Mouse (Mus musculus): ENCODE results near the gene Dhx16. TPM values are rescaled to one million over a fixed set of nuclear protein-coding genes. Genes with fewer than 3 reads are reported as not detected.

Dhx16 gene
- polyA plus RNA-seq, 1 experiment: 89.0 TPM

DNA sequence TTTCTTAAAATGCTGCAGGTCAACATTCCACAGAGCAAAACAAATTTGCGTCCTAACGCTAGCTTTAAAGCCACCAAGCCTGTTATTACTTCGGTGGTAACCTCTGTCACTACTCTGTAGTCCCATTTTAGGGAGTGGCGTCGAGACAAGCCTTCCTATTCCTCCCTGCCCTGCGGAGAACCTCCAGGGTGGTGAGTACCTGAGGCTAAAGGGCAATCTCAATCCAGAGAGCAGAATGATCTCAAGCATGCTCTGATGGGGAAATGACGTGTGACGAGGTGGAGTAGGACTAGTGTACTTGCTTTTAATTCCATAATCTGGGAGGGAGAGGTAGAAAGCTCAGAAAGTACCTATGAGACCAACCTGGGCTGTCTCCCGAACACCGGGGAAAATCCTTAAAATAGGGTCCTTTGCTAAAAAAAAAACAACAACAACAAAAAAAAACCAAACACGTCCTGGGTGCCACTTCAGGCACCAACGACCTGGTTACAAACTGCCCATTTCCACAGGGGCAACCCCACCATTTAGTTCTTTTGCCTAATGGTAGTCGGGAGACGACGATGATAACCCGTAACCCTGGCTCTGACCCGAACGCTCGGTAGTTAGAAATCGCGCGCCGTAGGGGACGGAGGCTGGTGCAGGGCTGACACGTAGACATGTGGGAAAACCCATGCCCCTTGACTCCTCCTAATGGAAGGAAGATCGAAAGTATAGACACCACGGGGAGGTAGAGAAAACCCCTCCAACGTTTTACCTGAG lies 36.1 kb downstream of the Dhx16 start:
- Histone ChIP-seq H3K27me3 (ENCODE audit: control insufficient read depth, insufficient read depth, low read length) (no peaks in the 10 kb centered on the region), H3K4me1 (ENCODE audit: control insufficient read depth, insufficient read depth, low read length) (peaks cover 2% of the 10 kb centered on the region; the same call in 1 of the 2 replicates), H3K36me3 (ENCODE audit: control insufficient read depth, insufficient read depth, low read length) (peaks cover 5% of the 10 kb centered on the region), H3K4me3 (ENCODE audit: control insufficient read depth, low read depth, low read length) (peak overlapping the region; percentile 96), H3K27ac (ENCODE audit: control insufficient read depth, insufficient read depth, low read depth, low read length) (peak overlapping the region; percentile 94)
- TF ChIP-seq CTCF (IDR thresholded peaks at IDR 0.05; ENCODE audit: control insufficient read depth, insufficient read depth, insufficient replicate concordance, low read depth, low read length) (no peak), POLR2A (IDR thresholded peaks at IDR 0.05; ENCODE audit: control insufficient read depth, low read depth, low read length) (no peak)

DNA sequence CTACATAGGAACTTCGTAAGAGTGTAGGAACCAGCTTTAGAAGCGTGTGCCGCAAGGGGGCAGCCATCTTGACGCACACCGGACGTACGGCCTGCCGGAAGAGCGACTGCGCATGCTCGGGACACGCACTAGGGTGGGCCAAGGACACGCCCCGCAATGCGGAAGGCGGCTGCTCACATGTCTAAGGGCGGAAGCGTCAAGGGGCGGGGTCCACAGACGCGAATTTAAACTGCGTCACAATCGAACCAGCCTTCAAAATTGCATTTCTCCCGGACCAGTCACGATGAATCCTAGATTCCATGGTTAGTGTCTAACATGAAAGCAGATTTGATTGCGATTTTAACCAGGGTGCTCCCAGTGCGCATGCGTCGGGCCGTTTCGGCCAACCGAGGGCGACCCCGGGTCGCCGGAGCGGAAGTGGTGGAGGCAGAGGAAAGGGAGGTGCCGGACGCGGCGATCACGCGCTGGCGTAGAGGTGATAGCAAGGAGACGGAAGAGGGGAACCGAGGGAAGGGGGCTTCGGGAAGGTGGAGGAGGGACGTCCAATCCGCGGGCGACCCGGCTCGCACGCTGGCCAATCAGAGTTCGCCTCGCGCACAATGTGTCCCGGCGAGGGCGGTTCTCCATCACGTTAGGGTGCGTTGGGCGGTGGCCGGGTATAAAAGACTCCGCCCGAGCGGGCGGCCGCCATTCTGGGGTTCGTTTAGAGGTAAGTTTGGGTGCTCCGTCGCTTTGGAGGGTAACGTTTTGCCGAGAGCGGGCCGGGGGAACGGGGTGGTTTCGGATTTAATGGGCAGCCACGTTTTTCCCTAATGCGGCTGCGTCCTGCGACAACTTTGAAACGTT lies 36.9 kb downstream of the Dhx16 start, which contains the start of the genes Mrps18b and Ppp1r10:
Gene Mrps18b (minus strand): TSS at position 93 of the 846 bp plus-strand sequence.
Gene Ppp1r10 (plus strand): TSS at position 138 of the 846 bp plus-strand sequence.
- H3K36me3 ChIP-seq (ENCODE audit: control insufficient read depth, insufficient read depth, low read length): peaks cover 5% of the 10 kb centered on the region
- peak; percentile 98 for TF ChIP-seq POLR2A (IDR thresholded peaks at IDR 0.05; ENCODE audit: control insufficient read depth, low read depth, low read length)
- TF ChIP-seq CTCF (IDR thresholded peaks at IDR 0.05; ENCODE audit: control insufficient read depth, insufficient read depth, insufficient replicate concordance, low read depth, low read length): peak; percentile 24; the same call in 1 of the 2 replicates
- H3K4me3 ChIP-seq (ENCODE audit: control insufficient read depth, low read depth, low read length): peak within 1 kb of the TSS; percentile 96
- peak within 1 kb of the TSS; percentile 99 for H3K27ac ChIP-seq (ENCODE audit: control insufficient read depth, insufficient read depth, low read depth, low read length)
- H3K4me1 ChIP-seq (ENCODE audit: control insufficient read depth, insufficient read depth, low read length): peaks cover 2% of the 10 kb centered on the region; the same call in 1 of the 2 replicates
- no peaks in the 10 kb centered on the region for H3K27me3 ChIP-seq (ENCODE audit: control insufficient read depth, insufficient read depth, low read length)

DNA sequence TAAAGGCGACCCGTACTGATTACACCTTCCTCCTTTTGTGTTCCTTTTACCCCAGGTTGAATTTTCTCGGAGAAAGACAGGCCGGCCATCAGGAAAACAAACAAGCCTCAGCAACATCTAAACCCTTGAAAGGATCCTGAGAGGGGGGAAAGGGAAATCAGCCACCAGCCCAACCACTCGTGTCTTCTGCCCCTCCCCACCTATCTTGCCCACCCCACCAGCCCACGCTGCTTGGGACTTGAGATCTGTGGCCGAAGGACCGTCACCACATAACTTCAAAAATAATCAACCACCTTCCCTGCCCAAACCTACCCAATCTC lies 37.5 kb downstream of the Dhx16 start:
- H3K4me3 ChIP-seq (ENCODE audit: control insufficient read depth, low read depth, low read length): peak overlapping the region; percentile 96
- H3K27me3 ChIP-seq (ENCODE audit: control insufficient read depth, insufficient read depth, low read length): no peaks in the 10 kb centered on the region
- H3K4me1 ChIP-seq (ENCODE audit: control insufficient read depth, insufficient read depth, low read length): peaks cover 2% of the 10 kb centered on the region; the same call in 1 of the 2 replicates
- peaks cover 5% of the 10 kb centered on the region for H3K36me3 ChIP-seq (ENCODE audit: control insufficient read depth, insufficient read depth, low read length)
- no peak for TF ChIP-seq POLR2A (IDR thresholded peaks at IDR 0.05; ENCODE audit: control insufficient read depth, low read depth, low read length)
- no peak for TF ChIP-seq CTCF (IDR thresholded peaks at IDR 0.05; ENCODE audit: control insufficient read depth, insufficient read depth, insufficient replicate concordance, low read depth, low read length)
- peak overlapping the region; percentile 99 for H3K27ac ChIP-seq (ENCODE audit: control insufficient read depth, insufficient read depth, low read depth, low read length)

DNA sequence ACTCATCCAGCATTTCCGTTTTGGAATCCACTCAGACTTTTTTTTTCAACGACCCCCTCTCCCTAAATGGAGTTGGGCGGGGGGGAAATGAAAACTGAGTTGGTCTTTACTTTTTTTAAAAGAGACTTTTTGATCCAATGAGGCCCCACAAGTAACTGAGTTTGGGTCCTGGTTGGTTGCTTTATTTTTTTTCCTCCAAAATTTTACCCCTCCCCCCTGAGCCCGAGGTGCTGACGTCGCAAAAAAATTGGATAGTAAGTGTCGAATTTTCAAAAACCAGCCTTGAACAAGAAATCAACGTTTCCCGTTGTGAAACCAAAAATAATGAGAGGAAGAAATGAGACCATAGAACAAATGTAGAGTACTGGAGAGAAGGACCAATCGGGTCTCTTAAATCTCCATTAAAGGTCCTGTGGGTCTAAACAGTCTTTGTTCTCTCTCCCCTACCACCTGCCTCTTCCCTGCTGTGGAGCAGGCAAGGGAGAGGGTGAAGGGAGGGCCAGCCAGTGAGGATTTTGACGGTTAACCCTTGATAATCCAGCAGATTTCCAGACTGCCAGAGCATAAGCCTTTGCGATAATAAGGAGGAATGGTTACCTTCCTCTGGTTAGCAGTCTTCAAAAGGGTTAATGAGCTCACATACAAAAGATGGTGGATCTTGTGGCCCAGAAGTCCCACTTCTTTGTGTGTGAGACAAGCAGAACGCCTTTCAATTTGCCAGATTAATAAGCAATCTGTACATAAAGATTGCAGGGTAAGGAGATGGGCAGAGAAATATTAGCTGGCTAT lies 38.0 kb downstream of the Dhx16 start:
- peaks cover 2% of the 10 kb centered on the region; the same call in 1 of the 2 replicates for H3K4me1 ChIP-seq (ENCODE audit: control insufficient read depth, insufficient read depth, low read length)
- H3K27ac ChIP-seq (ENCODE audit: control insufficient read depth, insufficient read depth, low read depth, low read length): peak overlapping the region; percentile 99
- H3K27me3 ChIP-seq (ENCODE audit: control insufficient read depth, insufficient read depth, low read length): no peaks in the 10 kb centered on the region
- peaks cover 5% of the 10 kb centered on the region for H3K36me3 ChIP-seq (ENCODE audit: control insufficient read depth, insufficient read depth, low read length)
- peak overlapping the region; percentile 96 for H3K4me3 ChIP-seq (ENCODE audit: control insufficient read depth, low read depth, low read length)
- TF ChIP-seq POLR2A (IDR thresholded peaks at IDR 0.05; ENCODE audit: control insufficient read depth, low read depth, low read length) (peak; percentile 49; the same call in 1 of the 2 replicates), CTCF (IDR thresholded peaks at IDR 0.05; ENCODE audit: control insufficient read depth, insufficient read depth, insufficient replicate concordance, low read depth, low read length) (no peak)

DNA sequence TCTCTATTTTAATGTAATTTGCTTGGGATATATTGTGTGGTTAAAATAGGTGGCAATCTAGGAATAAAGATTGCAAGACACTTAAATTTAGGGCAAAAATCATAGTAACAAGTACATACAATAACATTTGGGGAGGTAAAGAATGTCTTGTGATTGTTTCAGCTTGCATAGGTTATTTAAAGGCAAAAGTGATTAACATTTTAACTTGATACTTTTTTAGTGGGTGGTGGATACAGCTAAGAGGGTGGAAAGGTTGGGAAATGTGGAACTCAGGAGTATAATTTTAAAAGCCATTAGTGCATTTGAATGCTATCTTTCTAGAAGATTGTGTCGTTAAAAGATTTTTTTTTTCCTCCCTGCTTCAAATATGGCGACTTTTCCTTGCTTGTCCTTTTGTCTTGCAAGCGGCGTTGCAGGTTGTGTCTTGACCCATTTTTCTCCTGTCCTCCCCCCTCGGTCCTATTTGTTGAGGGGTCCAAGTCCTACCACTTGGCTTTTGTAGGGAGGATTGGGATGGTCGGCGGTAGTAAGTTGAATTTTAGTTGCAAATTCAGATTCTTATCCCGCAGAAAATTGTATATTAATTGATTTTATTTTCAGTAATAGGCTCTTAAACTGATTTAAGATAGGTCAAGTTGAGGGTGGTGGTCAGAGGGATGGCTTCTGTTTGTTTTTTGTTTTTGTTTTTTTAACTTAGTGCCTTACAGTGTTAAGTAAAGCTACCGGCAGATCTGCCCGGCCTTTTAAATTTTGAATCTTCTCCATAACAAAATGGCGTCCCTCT lies 38.8 kb downstream of the Dhx16 start:
- H3K36me3 ChIP-seq (ENCODE audit: control insufficient read depth, insufficient read depth, low read length): peaks cover 5% of the 10 kb centered on the region
- peak overlapping the region; percentile 87 for H3K27ac ChIP-seq (ENCODE audit: control insufficient read depth, insufficient read depth, low read depth, low read length)
- peaks cover 2% of the 10 kb centered on the region; the same call in 1 of the 2 replicates for H3K4me1 ChIP-seq (ENCODE audit: control insufficient read depth, insufficient read depth, low read length)
- TF ChIP-seq POLR2A (IDR thresholded peaks at IDR 0.05; ENCODE audit: control insufficient read depth, low read depth, low read length) (no peak), CTCF (IDR thresholded peaks at IDR 0.05; ENCODE audit: control insufficient read depth, insufficient read depth, insufficient replicate concordance, low read depth, low read length) (no peak)
- H3K27me3 ChIP-seq (ENCODE audit: control insufficient read depth, insufficient read depth, low read length): no peaks in the 10 kb centered on the region
- peak overlapping the region; percentile 85 for H3K4me3 ChIP-seq (ENCODE audit: control insufficient read depth, low read depth, low read length)

DNA sequence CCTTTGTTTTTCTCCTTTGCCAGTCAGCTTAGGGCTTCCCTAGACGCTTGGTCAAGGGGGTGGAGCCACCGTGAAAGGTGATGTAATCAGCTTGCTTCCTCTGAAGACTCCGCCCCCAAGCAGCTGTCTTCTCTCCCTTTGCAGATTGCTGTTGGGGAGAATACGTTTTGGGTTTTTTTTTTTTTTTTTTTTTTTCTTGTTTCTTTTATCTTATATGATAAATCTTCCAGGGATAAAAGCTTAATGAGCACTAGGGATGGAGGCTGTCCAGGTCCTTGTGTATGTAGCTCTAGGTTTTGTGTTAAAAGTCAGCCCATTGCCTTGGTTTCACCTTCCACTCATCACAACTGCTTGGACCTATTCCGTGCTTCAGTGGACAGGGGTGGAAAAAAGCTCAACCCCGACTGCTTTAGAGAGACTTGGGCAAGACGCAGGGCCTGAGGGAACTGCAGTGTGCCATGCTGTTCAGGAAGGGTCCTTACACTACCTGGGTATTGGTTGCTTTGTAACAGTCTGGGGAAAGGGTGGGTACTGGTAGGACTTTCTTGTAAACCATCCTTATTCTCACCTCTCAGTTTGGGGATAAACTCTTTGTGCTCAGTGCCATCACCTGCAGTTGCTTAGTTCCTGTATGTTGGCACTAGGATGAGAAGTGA lies 39.6 kb downstream of the Dhx16 start:
- Histone ChIP-seq H3K36me3 (ENCODE audit: control insufficient read depth, insufficient read depth, low read length) (peaks cover 3% of the 10 kb centered on the region), H3K27ac (ENCODE audit: control insufficient read depth, insufficient read depth, low read depth, low read length) (peak overlapping the region; percentile 32; the same call in 1 of the 2 replicates), H3K4me1 (ENCODE audit: control insufficient read depth, insufficient read depth, low read length) (peaks cover 2% of the 10 kb centered on the region; the same call in 1 of the 2 replicates), H3K4me3 (ENCODE audit: control insufficient read depth, low read depth, low read length) (peak overlapping the region; percentile 44), H3K27me3 (ENCODE audit: control insufficient read depth, insufficient read depth, low read length) (no peaks in the 10 kb centered on the region)
- no peak for TF ChIP-seq CTCF (IDR thresholded peaks at IDR 0.05; ENCODE audit: control insufficient read depth, insufficient read depth, insufficient replicate concordance, low read depth, low read length)
